Mouse (Mus musculus) A20 (cell line): ENCODE results near the gene Dnaja1.

Experiments used
- DNase-seq: peaks from one replicate; pipeline ENCODE4 v3.0.0-alpha.2; 2011; ENCODE audit warnings: low read depth, low spot score

The Dnaja1 gene

DNA sequence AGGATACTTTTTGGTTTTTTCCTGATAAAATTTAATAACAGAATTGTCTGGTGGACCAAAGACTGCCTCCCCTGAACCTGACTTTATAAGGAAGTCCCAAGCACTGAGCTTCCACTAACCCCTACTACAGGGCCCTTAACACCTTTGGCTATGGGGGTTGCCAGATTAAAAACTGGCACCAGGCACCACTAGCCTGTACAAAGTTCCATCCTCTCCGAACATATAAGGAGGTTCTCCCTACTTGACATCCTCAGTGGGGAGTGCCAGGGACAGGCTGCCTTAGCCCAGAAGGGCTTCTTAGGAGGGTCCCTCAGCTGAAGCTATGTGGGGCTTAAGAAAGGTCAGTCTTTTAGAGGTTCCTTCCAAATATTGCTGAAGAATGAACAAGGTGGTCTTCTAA lies 13.4 kb downstream of the Dnaja1 start:
- DNase-seq = no peak

DNA sequence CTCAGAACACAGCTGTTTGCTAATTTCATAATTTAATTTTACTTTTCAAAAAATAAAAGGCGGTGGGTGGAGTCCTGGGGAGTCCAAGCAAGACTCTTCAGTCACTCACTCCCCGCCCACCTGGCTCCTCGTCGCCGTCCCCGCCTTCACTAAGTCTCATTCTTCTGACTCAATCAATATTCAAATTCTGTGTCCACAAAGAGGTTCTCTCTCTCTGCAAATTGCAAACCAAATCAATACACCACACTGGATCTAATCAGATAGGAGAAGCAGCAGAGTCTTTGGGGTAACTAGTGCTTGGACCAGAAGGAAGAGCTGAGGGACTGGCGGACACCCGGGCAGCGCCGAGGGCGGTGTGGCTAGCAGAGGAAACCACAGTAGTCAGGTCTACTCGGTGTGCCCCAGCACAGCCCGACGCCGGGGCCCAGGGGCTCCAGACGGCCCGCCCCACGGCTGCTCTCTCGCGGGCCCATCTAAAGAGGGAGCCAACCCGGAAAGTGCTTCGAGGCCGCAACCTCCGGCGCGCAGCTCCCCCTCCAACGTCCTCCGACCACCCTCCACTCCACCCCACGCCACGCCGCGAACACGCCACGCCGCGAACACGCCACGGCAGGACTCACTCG lies 35.3 kb downstream of the Dnaja1 start:
- DNase-seq = peak; percentile 66

DNA sequence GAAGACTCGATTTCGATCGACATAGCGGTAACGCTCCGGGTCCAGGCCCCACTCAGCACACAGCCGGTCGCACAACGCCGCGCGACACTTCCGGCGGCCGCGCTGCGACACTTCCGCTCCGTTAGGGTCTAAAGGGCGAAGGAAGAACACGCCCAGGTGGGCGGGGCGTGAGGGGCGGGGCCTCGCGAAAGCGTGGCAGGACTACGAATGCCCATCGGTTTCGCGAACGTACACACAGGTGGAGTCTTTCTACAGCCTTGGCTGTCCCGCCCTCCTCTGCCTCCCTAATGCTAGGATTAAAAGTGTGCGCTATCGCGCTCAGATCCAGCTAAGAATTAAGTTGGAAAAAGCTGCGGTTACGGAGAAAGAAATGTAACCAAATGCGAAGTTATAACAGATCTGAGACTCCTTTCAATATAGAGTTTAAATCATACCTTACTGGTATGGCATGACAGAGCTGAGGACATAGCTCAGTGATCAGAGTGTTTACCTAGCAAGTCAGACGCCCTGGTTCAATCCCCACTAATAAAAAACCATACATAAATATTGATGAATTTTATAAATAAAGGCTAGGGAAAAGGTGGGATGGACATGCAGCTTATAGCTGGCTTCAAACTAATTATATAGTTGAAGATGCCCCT lies 36.0 kb downstream of the Dnaja1 start, which contains the start of gene Smu1:
Gene Smu1 (minus strand): TSS at position 144 of the 641 bp plus-strand sequence.
- peak; percentile 99 for DNase-seq

DNA sequence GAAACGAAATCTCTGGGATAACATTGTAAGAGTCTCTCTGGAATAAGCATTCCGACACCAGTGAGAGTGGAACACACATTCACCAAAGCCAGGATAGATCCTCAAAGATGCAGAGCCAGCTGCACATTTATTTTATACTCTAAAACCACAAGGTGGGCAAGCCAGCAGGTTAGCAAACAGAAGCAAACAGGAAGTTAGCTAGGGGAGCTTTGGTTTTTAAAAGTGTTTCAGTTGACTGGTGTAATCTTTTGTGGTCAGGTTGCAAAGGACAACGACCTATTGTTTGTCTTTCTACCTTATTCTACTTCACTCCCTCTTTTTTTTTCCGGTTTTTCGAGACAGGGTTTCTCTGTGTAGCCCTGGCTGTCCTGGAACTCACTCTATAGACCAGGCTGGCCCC lies 37.9 kb downstream of the Dnaja1 start:
- peak; percentile 44 for DNase-seq

DNA sequence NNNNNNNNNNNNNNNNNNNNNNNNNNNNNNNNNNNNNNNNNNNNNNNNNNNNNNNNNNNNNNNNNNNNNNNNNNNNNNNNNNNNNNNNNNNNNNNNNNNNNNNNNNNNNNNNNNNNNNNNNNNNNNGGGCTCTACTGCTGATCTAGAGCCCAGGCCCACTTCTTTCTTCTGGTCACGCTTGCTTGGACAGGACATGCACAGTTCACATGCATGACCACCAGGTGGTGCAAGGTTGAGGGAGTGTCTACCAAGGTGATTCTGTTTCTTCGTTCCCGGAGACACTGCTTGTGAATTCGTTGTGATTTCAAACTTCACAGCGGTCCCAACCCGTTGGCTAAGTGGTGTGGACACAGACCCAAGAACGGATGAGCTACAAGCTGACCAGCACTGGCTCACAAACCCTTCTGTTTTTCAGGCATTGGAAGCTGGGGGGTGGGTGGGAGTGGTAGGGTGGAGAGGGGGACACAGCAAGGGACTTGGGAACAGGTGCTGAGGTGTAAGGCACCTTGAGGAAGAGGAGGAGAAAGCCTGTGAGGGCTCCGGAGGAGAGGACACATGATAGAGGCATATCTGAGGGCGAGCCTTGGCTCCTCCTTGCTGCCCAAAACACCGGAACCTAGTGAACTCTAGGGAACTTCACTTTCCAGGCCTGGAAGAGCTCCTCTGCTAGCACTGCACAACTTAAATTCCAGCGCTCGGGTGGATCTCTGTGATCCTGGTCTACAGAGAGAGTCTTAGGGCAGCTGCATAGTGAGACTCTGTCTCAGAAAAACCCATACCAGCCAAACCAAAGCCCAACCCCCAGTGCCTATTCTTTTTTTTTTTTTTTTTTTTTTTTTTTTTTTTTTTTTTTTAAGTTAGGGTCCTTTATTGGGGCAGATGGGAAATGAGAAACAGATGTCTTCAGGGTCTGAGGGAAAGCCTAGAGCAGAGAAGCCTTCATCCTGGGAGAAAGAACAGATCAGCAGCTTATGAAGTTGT lies 52.6 kb downstream of the Dnaja1 start:
- DNase-seq = peak; percentile 89

DNA sequence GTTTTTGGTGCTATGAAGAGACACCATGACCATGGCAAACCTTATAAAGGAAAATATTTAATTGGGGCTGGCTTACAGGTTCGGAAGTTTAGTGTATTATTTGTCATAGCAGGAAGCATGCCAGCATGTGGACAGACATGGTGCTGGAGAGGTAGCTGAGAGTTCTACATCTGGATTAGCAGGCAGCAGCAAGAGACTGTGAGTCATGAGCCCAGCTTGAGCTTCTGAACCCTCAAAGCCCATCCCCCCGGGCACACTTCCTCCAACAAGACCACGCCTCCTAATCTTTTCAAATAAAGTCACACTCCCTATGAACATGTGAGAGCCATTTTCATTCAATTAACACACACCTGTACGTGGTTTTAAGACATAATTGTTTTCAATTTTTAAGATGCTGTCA lies 54.5 kb downstream of the Dnaja1 start:
- peak; percentile 71 for DNase-seq

DNA sequence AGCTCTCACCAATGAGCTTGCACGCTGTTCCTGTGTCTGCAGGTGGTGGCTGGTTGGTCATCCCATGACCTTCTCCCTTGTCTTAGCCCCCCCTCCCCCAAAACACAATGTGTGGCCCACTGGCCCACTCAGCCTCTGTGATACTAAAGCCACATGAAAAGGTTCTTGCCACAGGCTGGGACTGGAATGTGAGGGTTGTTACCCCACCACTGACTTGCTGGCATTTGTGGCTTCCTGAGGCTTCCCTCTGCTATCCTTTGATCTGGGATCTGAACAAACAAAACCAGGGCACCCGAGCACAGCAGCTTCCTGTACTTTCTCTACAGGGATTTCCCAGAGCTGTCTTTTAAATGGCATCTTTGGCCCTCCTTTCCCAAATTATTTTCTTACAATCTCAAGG lies 55.2 kb downstream of the Dnaja1 start:
- DNase-seq = no peak

DNA sequence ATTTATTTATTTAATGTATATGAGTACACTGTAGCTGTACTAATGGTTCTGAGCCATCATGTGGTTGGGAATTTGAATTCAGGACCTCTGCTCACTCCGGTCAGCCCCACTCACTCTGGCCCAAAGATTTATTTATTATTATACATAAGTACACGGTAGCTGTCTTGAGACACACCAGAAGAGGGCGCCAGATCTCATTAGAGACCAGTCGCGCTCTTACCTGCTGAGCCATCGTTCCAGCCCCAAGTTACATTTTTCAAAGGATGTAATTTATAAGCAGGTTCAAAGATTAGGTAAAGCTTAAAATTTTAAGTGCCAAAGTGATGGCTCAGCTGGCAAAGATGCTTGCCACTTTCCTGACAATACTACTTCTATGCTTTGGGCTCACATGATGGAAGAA lies 56.7 kb downstream of the Dnaja1 start:
- peak; percentile 54 for DNase-seq

DNA sequence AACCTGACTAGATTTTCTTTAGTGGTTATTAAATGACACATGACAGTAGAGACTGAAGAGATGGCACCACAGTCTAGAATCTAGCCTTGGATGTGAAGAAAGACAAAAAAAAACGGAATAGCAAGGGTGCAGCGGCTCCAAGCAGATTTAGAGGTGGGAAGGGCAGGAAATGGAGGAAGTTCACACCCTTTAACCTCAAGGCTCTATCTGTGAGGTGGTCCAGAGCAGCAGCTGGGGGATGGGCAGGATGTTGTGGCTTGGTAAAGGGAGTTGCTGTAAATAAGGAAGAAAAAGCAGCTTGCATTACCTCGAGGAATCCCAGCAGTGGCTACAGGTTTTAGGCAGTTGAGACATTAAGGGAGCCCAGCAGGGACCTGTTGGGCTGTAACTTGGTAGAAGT lies 59.2 kb downstream of the Dnaja1 start:
- DNase-seq = peak; percentile 29

DNA sequence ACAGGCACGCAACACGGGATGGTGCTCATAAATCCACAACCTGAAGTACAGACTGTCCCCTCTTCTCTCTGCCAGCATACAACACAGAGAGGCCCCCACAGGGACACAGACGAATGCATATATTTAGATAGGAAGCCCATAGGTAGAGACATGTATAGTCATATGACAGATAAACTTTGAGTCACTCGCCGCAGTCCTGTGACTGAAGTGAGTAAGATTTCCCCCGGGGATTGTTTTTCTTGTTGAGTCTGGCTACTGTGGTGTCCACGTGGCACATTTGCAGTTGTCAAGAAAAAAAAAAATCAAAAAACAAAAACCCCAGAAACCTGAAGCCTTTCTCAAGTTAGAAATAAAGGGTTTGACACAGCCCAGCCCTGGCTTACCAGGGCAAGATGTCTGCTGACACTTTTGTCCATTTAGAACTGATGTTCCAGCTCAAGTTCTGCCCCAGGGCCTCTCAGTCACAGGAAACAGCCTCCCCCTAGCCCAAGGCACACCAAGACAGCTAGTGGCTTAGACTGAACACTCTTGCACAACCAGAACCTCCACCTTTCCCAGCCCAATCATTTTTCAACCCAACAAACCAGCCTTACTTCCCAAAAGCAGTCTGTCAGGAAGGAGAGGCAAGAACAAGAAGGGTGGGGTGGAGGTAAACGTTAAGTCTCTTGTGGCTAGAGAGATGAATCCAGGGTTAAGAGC lies 60.0 kb downstream of the Dnaja1 start:
- no peak for DNase-seq

DNA sequence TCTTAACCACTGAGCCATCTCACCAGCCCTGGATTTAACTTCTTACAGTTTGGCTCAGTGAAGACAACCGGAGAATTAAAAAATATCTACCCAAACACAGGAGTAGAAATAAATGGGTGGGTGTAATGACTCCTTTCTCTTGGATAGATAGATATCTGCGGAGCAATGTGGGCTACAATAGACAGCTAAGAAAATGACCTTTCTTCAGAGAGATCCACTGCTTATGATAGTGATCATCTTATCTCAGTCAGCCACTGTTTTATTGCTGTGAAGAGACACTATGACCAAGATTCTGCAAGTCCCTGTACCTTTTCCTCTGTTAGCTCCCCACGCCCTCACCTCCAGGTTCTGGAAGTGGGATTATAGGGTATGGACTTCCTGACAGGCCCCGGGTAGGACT lies 61.1 kb downstream of the Dnaja1 start:
- no peak for DNase-seq

DNA sequence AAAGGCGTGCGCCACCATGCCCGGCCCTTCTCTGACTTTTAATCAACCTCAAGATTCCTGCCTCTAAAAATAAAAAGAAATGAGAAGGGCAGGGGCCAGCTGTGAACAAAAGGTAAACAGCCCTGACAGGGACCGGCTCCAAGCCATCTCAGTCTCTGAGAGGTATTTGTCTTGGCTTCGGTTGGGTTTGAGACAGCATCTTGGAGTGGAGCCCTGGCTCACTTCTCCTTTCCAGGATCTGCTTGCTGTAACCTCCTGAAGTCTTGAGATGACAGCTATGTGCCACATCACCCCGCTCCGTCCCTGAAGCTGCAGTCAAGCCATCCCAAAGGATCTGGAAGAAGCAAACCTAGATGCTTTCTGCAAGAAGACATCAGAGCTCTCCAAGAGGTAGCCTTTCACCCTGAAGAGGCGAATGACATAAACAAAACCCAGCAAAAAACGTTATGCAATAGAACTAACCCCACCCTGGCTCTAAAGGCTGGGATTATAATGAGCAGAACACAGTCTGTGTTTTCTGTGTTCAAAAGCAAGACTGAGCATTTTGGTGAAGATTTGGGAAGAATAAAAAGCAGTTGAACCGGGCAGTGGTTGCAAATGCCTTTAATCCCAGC lies 62.7 kb downstream of the Dnaja1 start:
- DNase-seq = no peak

DNA sequence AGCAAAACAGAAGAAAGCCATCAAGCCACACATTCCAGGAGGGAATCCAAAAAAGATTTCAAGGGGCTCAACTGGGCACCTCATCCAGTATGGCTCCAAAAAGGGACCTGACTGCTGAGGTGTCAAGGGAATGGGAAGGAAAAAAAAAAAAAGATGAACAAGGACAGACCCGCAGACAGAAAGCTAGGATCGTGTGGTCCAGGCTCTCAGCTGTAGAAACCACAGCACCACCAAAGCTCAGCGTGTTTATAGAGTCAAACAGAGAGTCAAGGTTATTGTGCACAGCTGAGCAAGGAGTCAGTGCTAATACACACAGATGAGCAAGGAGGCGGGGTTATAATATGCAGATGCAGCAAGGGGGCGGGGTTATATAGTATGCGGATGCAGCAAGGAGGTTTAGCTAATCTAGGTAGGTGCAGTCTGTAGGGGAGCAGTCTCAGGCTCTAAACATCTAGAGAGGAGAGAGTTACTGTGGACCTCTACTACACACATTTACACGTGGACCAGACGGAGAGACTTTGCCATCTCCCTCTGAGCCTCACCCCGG lies 63.7 kb downstream of the Dnaja1 start:
- DNase-seq = peak; percentile 57

DNA sequence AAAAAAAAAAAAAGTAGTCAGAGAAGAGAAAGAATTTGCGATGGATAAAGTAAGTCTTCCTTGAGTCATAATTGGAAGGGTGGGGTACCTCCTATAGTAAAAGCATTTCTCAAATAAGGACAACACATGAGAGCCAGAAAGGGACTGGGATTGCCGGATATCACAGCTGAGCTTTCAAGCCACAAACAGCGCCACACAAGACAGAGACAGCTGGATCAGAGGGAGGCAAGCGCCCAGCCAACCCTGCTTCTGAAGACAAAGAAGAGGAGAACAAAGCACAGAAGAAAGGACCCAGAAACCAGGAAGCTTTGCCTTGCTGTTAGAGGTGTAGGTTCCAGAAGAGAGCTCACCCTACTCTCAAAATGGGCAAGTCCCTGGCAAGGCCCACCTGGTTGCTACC lies 64.6 kb downstream of the Dnaja1 start:
- no peak for DNase-seq
